Mouse (Mus musculus): Measurements from ENCODE around the gene Olfr771. TPM values are rescaled to one million over a fixed set of nuclear protein-coding genes. Genes with fewer than 3 reads are reported as not detected.
"Not testable (repeated sequence)": the region's sequence is repeated elsewhere in the genome, so short reads cannot be mapped to it uniquely, and the experiment has no call there.

Gene Olfr771
- total RNA-seq (2021): not detected
- long read RNA-seq, experiment 1: 0 reads
- long read RNA-seq, experiment 2: 0 reads

DNA sequence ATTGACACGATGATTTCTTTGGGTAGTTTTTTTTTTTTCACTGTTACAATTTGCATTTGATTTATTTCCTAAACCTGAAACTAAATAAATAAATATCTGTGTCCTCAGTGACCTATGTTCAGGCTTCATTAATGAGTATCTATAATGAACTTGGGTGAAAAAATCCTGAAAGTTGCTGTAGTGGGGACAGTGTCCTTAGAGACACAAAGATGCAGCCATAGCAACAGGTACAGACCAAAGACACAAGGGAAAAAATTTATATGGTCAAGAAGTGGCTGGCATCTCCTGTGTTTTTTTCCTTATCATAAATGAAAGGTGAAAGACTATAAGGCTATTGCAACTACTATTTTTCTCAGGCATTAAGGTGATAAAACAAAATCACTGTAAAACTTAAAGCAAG is at the start of gene Olfr771:
Olfr771 (minus strand) TSS at position 101 of the 400 bp plus-strand sequence.
- DNase-seq (ENCODE audit: low spot score in 2 of 2): no peak

DNA sequence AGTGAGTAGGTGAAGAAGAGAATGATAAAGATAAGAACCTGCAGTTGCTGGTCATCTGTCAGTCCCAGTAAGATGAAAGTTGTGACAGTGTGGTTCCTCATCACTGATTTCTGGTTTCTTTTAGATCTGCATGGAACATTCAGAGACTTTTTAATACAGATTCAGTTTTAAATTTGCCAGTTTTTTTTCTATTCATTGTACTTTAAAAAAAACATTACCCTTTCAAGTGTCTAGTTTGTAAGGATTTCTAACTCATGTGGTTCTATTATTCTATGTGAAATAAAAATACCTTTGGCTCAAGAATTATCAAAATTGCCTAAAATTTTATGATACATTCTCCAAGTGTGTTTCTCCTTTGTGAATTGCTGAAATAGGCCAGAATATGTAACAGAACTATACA is 22.8 kb upstream of the Olfr771 start, which contains the start of gene Olfr773:
Olfr773 (minus strand) TSS at position 101 of the 400 bp plus-strand sequence.
- not testable (repeated sequence) for DNase-seq (ENCODE audit: low spot score in 2 of 2)

DNA sequence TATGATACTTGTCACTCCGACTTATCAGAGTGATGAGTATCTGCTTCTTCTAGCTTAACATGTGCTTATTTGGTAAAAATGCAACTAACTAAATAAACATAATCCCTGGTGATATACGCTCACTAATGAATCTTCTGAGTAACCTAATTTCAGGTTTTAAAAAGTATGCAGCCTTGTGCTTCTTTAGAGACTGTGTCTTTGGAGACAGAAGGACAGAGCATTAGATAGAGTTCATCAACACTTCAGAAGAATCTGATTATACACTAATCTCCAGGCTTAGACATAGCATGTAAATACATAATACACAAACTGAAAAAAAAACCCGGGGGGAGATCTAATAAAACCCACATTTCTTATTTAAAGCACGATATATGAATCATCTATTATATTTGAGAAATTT is 13.3 kb upstream of the Olfr771 start, which contains the start of gene Olfr772:
Olfr772 (minus strand) TSS at position 101 of the 400 bp plus-strand sequence.
- DNase-seq (ENCODE audit: low spot score in 2 of 2): not testable (repeated sequence)

DNA sequence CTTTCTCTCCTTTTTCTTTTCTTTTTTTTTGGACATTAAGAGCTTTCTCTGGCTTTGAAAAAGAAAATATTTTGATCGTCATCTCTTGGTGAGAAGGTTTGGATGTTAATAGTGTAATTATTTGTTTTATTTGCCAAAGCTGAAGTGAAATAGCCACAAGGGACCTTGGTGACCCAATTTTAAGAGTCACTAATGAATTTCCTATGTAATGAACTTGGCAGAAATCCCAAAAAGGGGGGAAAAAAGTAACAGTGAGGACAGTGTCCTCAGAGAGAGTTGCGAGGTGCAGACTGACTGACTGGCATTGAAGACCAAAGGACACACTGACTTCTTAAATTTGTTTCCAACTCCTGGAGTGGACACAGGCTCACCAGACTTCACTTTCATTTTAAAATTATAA is 25.7 kb downstream of the Olfr771 start, which contains the start of gene Olfr770:
Olfr770 (minus strand) TSS at position 101 of the 400 bp plus-strand sequence.
- no peak for DNase-seq (ENCODE audit: low spot score in 2 of 2)

DNA sequence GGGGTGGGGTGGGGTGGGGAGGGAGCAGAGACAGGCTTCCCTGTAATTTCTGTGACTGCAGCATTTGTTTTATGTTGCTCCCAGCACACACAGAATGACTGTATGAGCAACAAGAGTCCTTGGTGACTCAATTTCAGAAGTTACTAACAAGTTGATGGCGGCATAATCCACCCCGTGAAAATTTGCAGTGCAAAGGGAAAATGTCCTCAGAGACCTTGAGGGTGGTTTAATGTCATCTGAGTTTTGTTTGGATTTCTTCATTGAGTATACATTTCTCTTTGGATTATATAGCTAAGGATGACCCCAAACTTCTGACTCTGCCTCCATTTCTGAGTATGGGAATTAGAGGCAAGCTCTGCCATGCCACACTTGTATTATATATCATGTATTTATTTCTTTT is 46.8 kb downstream of the Olfr771 start, which contains the start of gene Olfr769:
Olfr769 (minus strand) TSS at position 101 of the 400 bp plus-strand sequence.
- DNase-seq (ENCODE audit: low spot score in 2 of 2): no peak

DNA sequence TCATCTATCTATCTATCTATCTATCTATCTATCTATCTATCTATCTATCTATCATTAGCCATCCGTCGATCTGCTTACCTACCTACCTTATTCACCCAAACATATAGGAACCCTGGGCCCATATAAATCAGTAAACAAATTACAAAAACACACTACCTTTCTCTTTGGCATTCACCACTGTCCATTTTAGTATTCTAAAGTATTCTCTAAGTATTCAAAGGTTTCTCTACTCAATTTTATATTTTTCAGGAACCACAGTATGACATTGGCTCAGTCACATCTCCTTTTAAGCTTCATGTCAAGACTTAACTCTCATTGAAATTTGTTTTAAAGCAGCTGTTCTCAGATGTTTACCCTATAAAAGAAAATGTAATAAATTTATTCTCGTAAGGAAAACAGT is 49.4 kb downstream of the Olfr771 start:
- no peak for DNase-seq (ENCODE audit: low spot score in 2 of 2)

Other genes starting within 250 kb of the Olfr771 start
- gene Rdh5, start 241.9 kb downstream of the Olfr771 start, total RNA-seq (2021): 10 to 100 TPM; 13.5 to 24.2 TPM
- gene Bloc1s1, start 240.7 kb downstream of the Olfr771 start, total RNA-seq (2021): 100 to 1,000 TPM; 158 to 168 TPM
- 10 to 100 TPM; 13.9 to 17.2 TPM for gene Itga7, start 230.9 kb downstream of the Olfr771 start, total RNA-seq (2021)
- 10 to 100 TPM in 1 of 2 experiments, 1 to 10 TPM in 1; 5.4 to 10.0 TPM for gene Mettl7b, start 203.8 kb downstream of the Olfr771 start, total RNA-seq (2021)
- not detected for gene Olfr9, start 175.3 kb downstream of the Olfr771 start, total RNA-seq (2021)
- not detected for gene Olfr763, start 154.0 kb downstream of the Olfr771 start, total RNA-seq (2021)
- not detected for gene Olfr764-ps1, start 124.9 kb downstream of the Olfr771 start, total RNA-seq (2021)
- gene Olfr765, start 114.8 kb downstream of the Olfr771 start, total RNA-seq (2021): not detected
- not detected for gene Olfr766-ps1, start 95.8 kb downstream of the Olfr771 start, total RNA-seq (2021)
- gene Olfr767, start 81.8 kb downstream of the Olfr771 start, total RNA-seq (2021): not detected
- not detected for gene Olfr768, start 65.4 kb downstream of the Olfr771 start, total RNA-seq (2021)
- not detected for gene Olfr769, start 46.9 kb downstream of the Olfr771 start, total RNA-seq (2021)
- not detected for gene Olfr770, start 25.8 kb downstream of the Olfr771 start, total RNA-seq (2021)
- gene Olfr772, start 13.2 kb upstream of the Olfr771 start, total RNA-seq (2021): not detected
- gene Olfr773, start 22.7 kb upstream of the Olfr771 start, total RNA-seq (2021): not detected
- not detected for gene Olfr774, start 71.5 kb upstream of the Olfr771 start, total RNA-seq (2021)
- gene Olfr775, start 83.7 kb upstream of the Olfr771 start, total RNA-seq (2021): not detected
- gene Olfr776, start 94.4 kb upstream of the Olfr771 start, total RNA-seq (2021): not detected
- not detected for gene Olfr777, start 106.7 kb upstream of the Olfr771 start, total RNA-seq (2021)
- gene Olfr780, start 153.4 kb upstream of the Olfr771 start, total RNA-seq (2021): not detected
- gene Olfr781, start 164.1 kb upstream of the Olfr771 start, total RNA-seq (2021): not detected
- gene Olfr782, start 184.1 kb upstream of the Olfr771 start, total RNA-seq (2021): not detected
- under 1 TPM in 1 of 2 experiments, not detected in 1; 0.08 TPM for gene Olfr784, start 219.3 kb upstream of the Olfr771 start, total RNA-seq (2021)
- gene Olfr785, start 240.7 kb upstream of the Olfr771 start, total RNA-seq (2021): not detected

Data from adrenal gland, postnatal 4 days (tissue).